Mouse (Mus musculus): ENCODE measurements around the gene Olfr125.

DNA sequence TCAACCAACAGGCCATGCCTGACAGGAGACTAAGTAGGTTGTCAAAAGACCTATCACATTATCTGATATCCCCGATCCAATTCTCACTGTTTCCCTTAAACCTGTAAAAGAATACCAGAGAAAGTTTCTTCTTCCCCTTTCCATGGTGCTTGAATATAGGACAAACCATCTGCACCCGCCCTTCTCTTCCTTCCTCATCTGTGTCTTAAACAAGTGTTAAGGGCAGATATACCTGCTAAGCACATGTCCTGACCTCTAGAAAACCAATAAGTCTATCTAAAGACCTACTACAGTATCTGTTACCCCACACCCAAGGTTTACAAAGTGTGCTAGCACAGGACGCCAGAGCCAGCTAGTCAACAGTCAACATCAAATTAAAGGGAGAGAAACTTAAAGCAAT lies 41.1 kb downstream of the Olfr125 start:
- TF ChIP-seq CTCF (IDR thresholded peaks at IDR 0.05; ENCODE audit: control insufficient read depth, insufficient read depth, low read length) (no peak), POLR2A (IDR thresholded peaks at IDR 0.05; ENCODE audit: borderline replicate concordance, control insufficient read depth, low read depth, low read length) (no peak)

Data from bone marrow, adult 2 months (tissue).